27 mouse cellular contexts compared by ENCODE assay signal in genomic region chr19:37686347-37686746, GRCm38 (mm10). TPM values are rescaled to one million over a fixed set of nuclear protein-coding genes. Genes with fewer than 3 reads are reported as not detected.
DNase-seq lines count a peak whose midpoint lies in the region; ATAC-seq lines count a peak whose summit lies in the region.
"Had no signal": no experiment of that assay in that cellular context is flagged by ENCODE, and none has a peak within 500 bp of the region (broad histone marks: within the 10 kb centered on the region; RNA-seq: fewer than 3 reads in every experiment).

No protein-coding gene starts in this region.

- DNase-seq in ES-CJ7 (ENCODE audit: low read depth, low spot score): peak; percentile 45
- peak; percentile 49 for DNase-seq in embryonic facial prominence, embryonic 10.5 days (ENCODE audit: low spot score)
- no peak for DNase-seq in adrenal gland, adult 8-10 months
- DNase-seq: cerebellum, adult 18-20 months; kidney, postnatal 25 days; liver, embryonic 13.5 days; right cerebral cortex, postnatal 4 days; thymus, postnatal 25 days had no signal

- peak overlapping the region; percentile 11; the same call in 1 of the 2 replicates for H3K4me3 ChIP-seq in hindbrain, embryonic 12.5 days
- no peak overlapping the region for H3K4me3 ChIP-seq in hindbrain, embryonic 13.5 days
- H3K4me3 ChIP-seq in embryonic facial prominence, embryonic 10.5 days: peak overlapping the region; percentile 45
- H3K4me3 ChIP-seq in limb, embryonic 13.5 days: peak overlapping the region; percentile 15
- no peak overlapping the region for H3K4me3 ChIP-seq in forebrain, embryonic 13.5 days
- H3K4me3 ChIP-seq: liver, embryonic 13.5 days had no signal

- H3K27ac ChIP-seq in hindbrain, embryonic 12.5 days: no peak overlapping the region
- no peak overlapping the region for H3K27ac ChIP-seq in hindbrain, embryonic 13.5 days
- H3K27ac ChIP-seq in embryonic facial prominence, embryonic 10.5 days (replicated peaks): no peak overlapping the region
- H3K27ac ChIP-seq in limb, embryonic 13.5 days: no peak overlapping the region
- no peak overlapping the region for H3K27ac ChIP-seq in forebrain, embryonic 13.5 days
- H3K27ac ChIP-seq: hindbrain, embryonic 14.5 days; liver, embryonic 13.5 days had no signal

- H3K27me3 ChIP-seq in hindbrain, embryonic 12.5 days: peaks cover 89% of the 10 kb centered on the region
- peaks cover 97% of the 10 kb centered on the region for H3K27me3 ChIP-seq in hindbrain, embryonic 13.5 days
- peaks cover 99% of the 10 kb centered on the region for H3K27me3 ChIP-seq in embryonic facial prominence, embryonic 10.5 days (replicated peaks; ENCODE audit: low read depth, poor library complexity, severe bottlenecking)
- H3K27me3 ChIP-seq in limb, embryonic 13.5 days: peaks cover 97% of the 10 kb centered on the region
- H3K27me3 ChIP-seq in forebrain, embryonic 13.5 days: peaks cover 93% of the 10 kb centered on the region

- H3K9ac ChIP-seq in hindbrain, embryonic 12.5 days: no peak overlapping the region
- no peak overlapping the region for H3K9ac ChIP-seq in hindbrain, embryonic 13.5 days
- H3K9ac ChIP-seq in limb, embryonic 13.5 days: no peak overlapping the region
- H3K9ac ChIP-seq in forebrain, embryonic 13.5 days: no peak overlapping the region
- H3K9ac ChIP-seq: hindbrain, embryonic 14.5 days; liver, embryonic 13.5 days; lung, embryonic 14.5 days had no signal

- peaks cover 16% of the 10 kb centered on the region for H3K4me1 ChIP-seq in hindbrain, embryonic 12.5 days
- H3K4me1 ChIP-seq in hindbrain, embryonic 13.5 days (replicated peaks): peaks cover 25% of the 10 kb centered on the region
- peaks cover 40% of the 10 kb centered on the region for H3K4me1 ChIP-seq in embryonic facial prominence, embryonic 10.5 days
- peaks cover 35% of the 10 kb centered on the region for H3K4me1 ChIP-seq in limb, embryonic 13.5 days
- peaks cover 16% of the 10 kb centered on the region for H3K4me1 ChIP-seq in forebrain, embryonic 13.5 days

- H3K4me2 ChIP-seq in hindbrain, embryonic 12.5 days (replicated peaks): no peak overlapping the region; the same call in 1 of the 2 replicates
- H3K4me2 ChIP-seq in hindbrain, embryonic 13.5 days: no peak overlapping the region
- H3K4me2 ChIP-seq in limb, embryonic 13.5 days (replicated peaks): peak overlapping the region; percentile 39; the same call in 1 of the 2 replicates
- H3K4me2 ChIP-seq in forebrain, embryonic 13.5 days: no peak overlapping the region
- H3K4me2 ChIP-seq: hindbrain, embryonic 14.5 days; liver, embryonic 13.5 days; lung, embryonic 14.5 days had no signal

- no peaks in the 10 kb centered on the region for H3K36me3 ChIP-seq in hindbrain, embryonic 12.5 days
- no peaks in the 10 kb centered on the region for H3K36me3 ChIP-seq in hindbrain, embryonic 13.5 days
- H3K36me3 ChIP-seq in embryonic facial prominence, embryonic 10.5 days (replicated peaks): no peaks in the 10 kb centered on the region
- no peaks in the 10 kb centered on the region for H3K36me3 ChIP-seq in limb, embryonic 13.5 days
- H3K36me3 ChIP-seq in forebrain, embryonic 13.5 days (ENCODE audit: poor library complexity, severe bottlenecking): no peaks in the 10 kb centered on the region

- no peaks in the 10 kb centered on the region for H3K9me3 ChIP-seq in hindbrain, embryonic 12.5 days (replicated peaks)
- H3K9me3 ChIP-seq in hindbrain, embryonic 13.5 days: no peaks in the 10 kb centered on the region
- no peaks in the 10 kb centered on the region for H3K9me3 ChIP-seq in embryonic facial prominence, embryonic 10.5 days
- no peaks in the 10 kb centered on the region for H3K9me3 ChIP-seq in limb, embryonic 13.5 days
- no peaks in the 10 kb centered on the region for H3K9me3 ChIP-seq in forebrain, embryonic 13.5 days (replicated peaks)
- H3K9me3 ChIP-seq: G1E; liver, embryonic 13.5 days had no signal

- 5% methylated on average over 23 of the region's 23 CpGs for WGBS in hindbrain, embryonic 12.5 days
- 1% methylated on average over 23 of the region's 23 CpGs for WGBS in hindbrain, embryonic 13.5 days
- 4% methylated on average over 23 of the region's 23 CpGs for WGBS in embryonic facial prominence, embryonic 10.5 days
- WGBS in limb, embryonic 13.5 days: 2% methylated on average over 23 of the region's 23 CpGs
- 3% methylated on average over 23 of the region's 23 CpGs for WGBS in forebrain, embryonic 13.5 days

- no peak for ATAC-seq in hindbrain, embryonic 12.5 days (ENCODE audit: low FRiP score)
- ATAC-seq in hindbrain, embryonic 13.5 days (ENCODE audit: low FRiP score): no peak
- ATAC-seq in limb, embryonic 13.5 days (ENCODE audit: low FRiP score, low read depth): no peak
- no peak for ATAC-seq in forebrain, embryonic 13.5 days
- ATAC-seq: intestine, embryonic 16.5 days; midbrain, embryonic 16.5 days had no signal

RNA-seq across cellular contexts. Expression of gene Cyp26c1, which starts 1.0 kb away (rescaled TPM):
- polyA plus RNA-seq in hindbrain, embryonic 12.5 days (2016; fragmentation: Nextera tagmentation; extraction: Ambion mirVana): 1.8 and 2.0 TPM in 2 replicates
- polyA plus RNA-seq in hindbrain, embryonic 13.5 days (2015; fragmentation: Nextera tagmentation; extraction: Ambion mirVana): not detected in 2 replicates
- 4.3 and 5.9 TPM in 2 replicates for polyA plus RNA-seq in embryonic facial prominence, embryonic 10.5 days (2016; fragmentation: Nextera tagmentation; extraction: Ambion mirVana)
- polyA plus RNA-seq in limb, embryonic 13.5 days (2015; fragmentation: Nextera tagmentation; extraction: Ambion mirVana): 0.14 and 0.24 TPM in 2 replicates
- polyA plus RNA-seq in forebrain, embryonic 13.5 days (2015; fragmentation: Nextera tagmentation; extraction: Ambion mirVana): not detected in 2 replicates
- total RNA-seq in adrenal gland, adult 8-10 months (2022): under 1 TPM in 2 of 4 experiments, not detected in 2; 0.23 to 0.32 TPM
- total RNA-seq: adrenal gland, postnatal 36 days; common myeloid progenitor, adult 5-6 weeks; gastrocnemius, adult 8-10 months; granulocyte monocyte progenitor cell, adult 5-6 weeks; left cerebral cortex, adult 18-20 months; left cerebral cortex, postnatal 36 days had no signal
- polyA plus RNA-seq: forebrain, embryonic 11.5 days; frontal cortex, adult 2 months; heart, embryonic 16.5 days; hindbrain, embryonic 14.5 days; intestine, embryonic 16.5 days; liver, embryonic 13.5 days; lung, embryonic 14.5 days; midbrain, embryonic 16.5 days; testis, adult 2 months had no signal

RNA-seq across cellular contexts. Expression of gene Cyp26a1, which starts 11.3 kb away (rescaled TPM):
- polyA plus RNA-seq in hindbrain, embryonic 12.5 days (2016; fragmentation: Nextera tagmentation; extraction: Ambion mirVana): 7.9 and 14.2 TPM in 2 replicates
- polyA plus RNA-seq in hindbrain, embryonic 13.5 days (2015; fragmentation: Nextera tagmentation; extraction: Ambion mirVana): 0.23 and 0.56 TPM in 2 replicates
- polyA plus RNA-seq in embryonic facial prominence, embryonic 10.5 days (2016; fragmentation: Nextera tagmentation; extraction: Ambion mirVana): 28.2 and 29.0 TPM in 2 replicates
- 7.6 and 8.9 TPM in 2 replicates for polyA plus RNA-seq in limb, embryonic 13.5 days (2015; fragmentation: Nextera tagmentation; extraction: Ambion mirVana)
- 0.15 TPM in 1 of 2 replicates, not detected in the other for polyA plus RNA-seq in forebrain, embryonic 13.5 days (2015; fragmentation: Nextera tagmentation; extraction: Ambion mirVana)
- total RNA-seq in adrenal gland, adult 8-10 months (2022): not detected
- total RNA-seq: adrenal gland, postnatal 36 days; common myeloid progenitor, adult 5-6 weeks; granulocyte monocyte progenitor cell, adult 5-6 weeks; left cerebral cortex, adult 18-20 months; left cerebral cortex, postnatal 36 days had no signal
- polyA plus RNA-seq: lung, embryonic 14.5 days had no signal

Comparison
In these comparisons a context has a peak if more than half of its experiments do, and no peak if none do; other contexts are left out.
1. H3K4me3 ChIP-seq: peak in hindbrain, embryonic 12.5 days (single experiment), embryonic facial prominence, embryonic 10.5 days (single experiment) and limb, embryonic 13.5 days (single experiment); none in hindbrain, embryonic 13.5 days (single experiment) and forebrain, embryonic 13.5 days (single experiment).